Mouse (Mus musculus) MEL (cell line): ENCODE measurements around the gene Dpy19l3.

Experiments used
- CTCF ChIP-seq, 3 experiments: IDR thresholded peaks in 2 of 3; conservative IDR thresholded peaks in 1 of 3; 2 replicates each; pipeline ENCODE4 v1.5.1; 2011 to 2012; ENCODE audit warnings: low read length in 3 of 3, low read depth in 2 of 3, mild to moderate bottlenecking in 2 of 3, improper control_type of control experiment in 1 of 3, inconsistent platforms in 1 of 3, mixed read lengths in 1 of 3, moderate library complexity in 1 of 3; ENCODE audit not compliant: control insufficient read depth in 1 of 3, insufficient read depth in 1 of 3, poor library complexity in 1 of 3, severe bottlenecking in 1 of 3
- ETS1 ChIP-seq: IDR thresholded peaks from 2 replicates; pipeline ENCODE4 v1.6.1; 2012; ENCODE audit warnings: low read depth, mild to moderate bottlenecking, inconsistent platforms, low read length, improper control_type of control experiment, moderate library complexity
- GABPA ChIP-seq: IDR thresholded peaks from 2 replicates; pipeline ENCODE4 v1.6.1; 2012; ENCODE audit warnings: low read depth, mild to moderate bottlenecking, inconsistent platforms, low read length, improper control_type of control experiment, moderate library complexity
- GATA1 ChIP-seq: IDR thresholded peaks from 2 replicates; pipeline ENCODE4 v1.6.1; 2011; ENCODE audit warnings: low read depth, low read length, improper control_type of control experiment
- HCFC1 ChIP-seq: IDR thresholded peaks from 2 replicates; pipeline ENCODE4 v1.6.1; 2012; ENCODE audit warnings: low read depth, mild to moderate bottlenecking, inconsistent platforms, low read length, improper control_type of control experiment, moderate library complexity
- MEF2A ChIP-seq: IDR thresholded peaks from 2 replicates; pipeline ENCODE4 v1.6.1; 2014; ENCODE audit warnings: low read depth, mild to moderate bottlenecking, inconsistent platforms, low read length, improper control_type of control experiment; ENCODE audit not compliant: poor library complexity, insufficient replicate concordance, severe bottlenecking; ENCODE audit errors: extremely low read depth
- MXI1 ChIP-seq: IDR thresholded peaks from 2 replicates; pipeline ENCODE4 v1.6.1; 2011; ENCODE audit warnings: mild to moderate bottlenecking, low read depth, low read length, improper control_type of control experiment
- POLR2A ChIP-seq, 2 experiments: IDR thresholded peaks; 2 replicates each; pipeline ENCODE4 v1.6.1; 2011 to 2012; ENCODE audit warnings: low read length in 2 of 2, mild to moderate bottlenecking in 2 of 2, control low read depth in 1 of 2, improper control_type of control experiment in 1 of 2, low read depth in 1 of 2, moderate library complexity in 1 of 2; ENCODE audit not compliant: control insufficient read depth in 1 of 2, insufficient read depth in 1 of 2, poor library complexity in 1 of 2
- ZC3H11A ChIP-seq: IDR thresholded peaks from 2 replicates; pipeline ENCODE4 v1.6.1; 2012; ENCODE audit warnings: low read depth, mild to moderate bottlenecking, inconsistent platforms, low read length, improper control_type of control experiment

GRCm38 (mm10) chr7:35785579-35785978, 31.3 kb upstream of the Dpy19l3 start:
- TF ChIP-seq POLR2A (IDR thresholded peaks at IDR 0.05; ENCODE audit: control insufficient read depth in 1 of 2, insufficient read depth in 1 of 2, low read depth in 1 of 2, low read length in 2 of 2, poor library complexity in 1 of 2) = no peak
- TF ChIP-seq GABPA = no peak
- no peak for TF ChIP-seq ZC3H11A
- no peak for TF ChIP-seq ETS1
- TF ChIP-seq CTCF (IDR thresholded peaks at IDR 0.05 in 2 of 3, conservative IDR thresholded peaks at IDR 0.05 in 1 of 3; ENCODE audit: control insufficient read depth in 1 of 3, insufficient read depth in 1 of 3, low read depth in 2 of 3, low read length in 3 of 3, poor library complexity in 1 of 3, severe bottlenecking in 1 of 3) = no peak
- no peak for TF ChIP-seq HCFC1
- no peak for TF ChIP-seq GATA1
- TF ChIP-seq MEF2A = no peak
- no peak for TF ChIP-seq MXI1
